Mouse (Mus musculus): Measurements from ENCODE around the gene Lrig2.

DNA sequence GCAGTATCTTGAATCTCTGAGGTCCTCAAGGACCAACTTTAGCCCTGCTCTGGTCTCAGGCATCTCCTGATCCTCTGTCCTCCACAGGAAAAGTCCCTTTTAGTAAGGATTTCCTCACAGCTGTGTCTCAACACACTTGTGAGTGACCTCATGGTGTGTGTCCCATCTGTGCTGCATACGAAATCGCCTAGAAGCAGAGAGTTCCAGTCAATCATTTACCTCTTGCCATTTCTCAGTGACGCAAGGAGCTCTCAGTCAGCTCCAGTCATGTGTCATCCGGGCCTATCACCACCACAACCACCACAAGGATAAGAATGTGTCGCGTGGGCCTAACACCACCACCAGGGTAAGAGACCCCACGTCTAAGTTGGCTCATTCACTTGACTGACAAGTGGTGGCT is 90.8 kb downstream of the Lrig2 start:
- TF ChIP-seq HCFC1 (IDR thresholded peaks at IDR 0.05; ENCODE audit: borderline replicate concordance, insufficient read depth, low read length) (no peak), ZNF384 (IDR thresholded peaks at IDR 0.05; ENCODE audit: low read depth, low read length) (no peak)
